Mouse (Mus musculus) skeletal muscle tissue, adult 2 months (tissue): ENCODE data around the gene Snx18.
A peak's percentile ranks its signal among the peaks of the same experiment; 100 is the strongest.

Experiments used
- DNase-seq: peaks from one replicate; pipeline ENCODE4 v3.0.0-alpha.2; 2012; ENCODE audit warnings: low read depth, low spot score

Snx18 gene

GRCm38 (mm10) chr13:113615971-113616671 is 2.2 kb downstream of the Snx18 start:
- no peak for DNase-seq

GRCm38 (mm10) chr13:113615546-113615941 is 2.8 kb downstream of the Snx18 start:
- peak; percentile 60 for DNase-seq

DNA sequence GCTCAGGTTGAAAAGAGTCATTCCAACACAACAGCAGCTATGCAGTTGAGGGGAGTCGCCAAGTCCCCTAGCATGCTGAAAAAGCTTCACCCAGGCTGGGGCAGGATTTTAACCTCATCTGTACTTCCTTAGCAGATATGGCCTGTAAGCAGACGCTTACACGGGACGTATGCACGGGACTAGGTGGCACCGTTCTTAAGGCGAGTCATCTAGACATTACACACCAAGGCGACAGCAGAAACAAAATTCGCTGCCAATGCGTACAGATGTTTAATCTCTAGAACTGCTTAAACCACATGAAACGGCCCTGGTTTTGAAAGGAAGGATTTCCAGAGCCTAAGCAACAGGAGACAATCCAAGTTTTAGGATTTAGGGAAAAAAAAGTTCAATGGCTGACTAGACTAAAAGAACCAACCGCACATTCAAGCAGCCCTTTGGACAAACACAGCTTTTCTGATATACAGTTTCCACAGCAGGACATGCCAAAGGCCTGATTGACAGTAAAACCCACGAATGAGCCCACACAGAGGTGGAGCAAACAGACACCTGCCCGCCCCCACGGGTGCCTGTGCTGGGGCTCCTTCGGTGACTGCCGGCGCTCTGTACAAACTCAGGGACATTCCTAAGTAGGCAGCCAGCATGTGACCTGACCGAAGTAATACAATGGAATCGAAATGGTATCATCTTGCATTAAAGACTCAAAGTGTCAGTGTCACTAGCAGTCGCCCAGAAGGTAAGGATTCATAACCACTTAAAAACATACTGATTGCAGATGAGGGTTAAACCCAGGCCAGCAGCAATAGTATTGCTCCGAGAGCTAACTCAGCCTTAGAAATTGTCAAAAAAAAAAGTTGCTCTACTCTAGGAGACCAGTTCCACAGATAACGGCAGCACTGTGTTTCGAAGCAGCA is 3.5 kb downstream of the Snx18 start:
- DNase-seq, result peak; percentile 92

GRCm38 (mm10) chr13:113613882-113614281 is 4.5 kb downstream of the Snx18 start:
- DNase-seq, result no peak

DNA sequence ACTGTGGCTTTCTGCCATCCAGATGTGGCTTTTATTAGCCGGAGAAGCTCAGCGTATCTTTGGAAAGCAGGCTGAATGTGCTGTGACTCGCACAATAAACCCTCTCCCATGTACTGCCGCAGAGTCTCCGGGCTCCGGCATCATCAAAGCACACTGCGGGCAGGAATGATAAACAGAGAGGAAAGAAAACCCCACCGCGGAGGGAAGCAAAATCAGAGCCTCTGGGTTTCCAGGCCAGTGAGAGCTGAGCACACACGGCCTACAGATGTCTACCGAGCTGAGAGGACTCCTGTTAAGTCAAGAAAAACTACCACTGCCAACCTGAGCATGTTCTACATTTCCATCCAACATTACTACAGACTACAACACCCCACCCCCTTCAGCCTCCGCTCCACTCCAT is 5.0 kb downstream of the Snx18 start:
- DNase-seq, result no peak

DNA sequence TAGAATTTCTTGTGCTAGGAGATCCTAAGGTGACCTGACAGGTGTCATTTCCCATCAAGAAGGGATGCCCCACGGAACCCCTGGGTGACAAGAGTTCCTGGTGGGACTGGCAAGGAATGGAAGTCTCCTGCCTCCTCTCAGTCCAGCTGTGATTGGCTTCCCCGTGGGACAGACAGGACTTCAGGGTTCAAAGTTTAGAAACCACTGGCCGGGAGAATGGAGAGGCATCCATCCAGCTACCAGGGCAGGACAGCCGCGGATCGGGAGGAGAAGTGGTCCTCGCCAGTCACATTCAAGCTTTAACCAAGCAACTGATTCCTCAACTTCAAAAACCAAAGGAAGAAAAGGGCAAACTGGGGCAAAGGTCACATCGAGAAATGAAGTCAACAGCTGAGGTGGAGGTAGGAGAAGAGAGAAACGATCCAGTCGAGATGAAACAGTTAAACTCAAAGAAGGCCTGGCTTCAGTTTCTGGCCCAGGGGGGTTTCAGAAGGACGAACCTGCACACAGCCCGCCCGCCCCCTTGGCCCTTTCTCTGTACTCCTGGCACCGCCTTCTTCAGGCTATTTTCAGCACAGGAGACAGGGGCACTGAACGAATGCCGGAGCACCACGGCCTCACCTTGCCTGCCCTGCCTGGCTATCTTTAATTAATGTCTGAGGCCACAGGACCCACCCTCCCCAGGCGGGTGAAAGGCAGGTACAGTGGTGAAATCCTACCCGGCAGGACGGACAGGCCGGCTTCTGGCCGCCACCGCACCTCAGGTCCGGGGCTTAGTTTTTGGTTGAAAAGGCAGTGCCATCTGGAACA is 6.0 kb downstream of the Snx18 start:
- DNase-seq, result no peak

- DNase-seq, result no peak
Measured at GRCm38 (mm10) chr13:113610732-113611500, 7.4 kb downstream of the Snx18 start.

DNA sequence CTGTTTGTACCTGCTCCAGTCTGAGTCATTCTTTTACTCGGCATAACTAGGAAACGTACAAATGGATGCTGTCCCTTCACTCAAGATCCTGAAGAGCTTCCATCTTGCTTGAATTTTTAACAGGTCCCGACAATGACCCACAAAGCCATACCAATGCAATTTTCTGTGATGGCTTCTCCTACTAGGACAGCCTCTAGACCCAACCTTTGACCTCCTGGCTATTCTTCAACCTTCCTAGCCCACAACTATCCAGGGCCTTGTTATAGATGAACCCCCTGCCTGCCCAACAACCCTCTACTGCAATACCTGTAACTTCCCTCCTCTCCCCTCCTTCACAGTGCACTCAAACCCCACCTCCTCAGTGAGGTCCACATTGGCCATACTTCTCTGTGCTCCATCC is 8.9 kb downstream of the Snx18 start:
- DNase-seq, result no peak

DNA sequence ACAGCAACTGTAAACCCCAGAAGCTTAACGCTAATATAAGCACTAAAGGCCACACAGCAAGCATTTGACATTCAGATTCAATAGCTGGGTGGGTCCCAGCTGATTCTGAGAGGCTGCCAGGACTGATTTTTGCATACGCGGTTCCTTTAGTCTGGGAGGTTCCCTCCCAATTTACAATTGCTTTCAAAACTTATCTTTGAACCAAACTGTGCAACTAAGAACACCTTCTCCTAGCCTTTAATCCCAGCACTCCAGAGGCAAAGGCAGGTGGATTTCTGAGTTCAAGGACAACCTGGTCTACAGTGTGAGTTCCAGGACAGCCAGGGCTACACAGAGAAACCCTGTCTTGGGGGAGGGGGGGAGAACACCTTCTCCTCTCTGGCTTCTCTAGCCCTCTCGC is 10.5 kb downstream of the Snx18 start:
- no peak for DNase-seq

- no peak for DNase-seq
Measured at GRCm38 (mm10) chr13:113607371-113607770, 11.0 kb downstream of the Snx18 start.

- no peak for DNase-seq
Measured at GRCm38 (mm10) chr13:113606741-113607358, 11.5 kb downstream of the Snx18 start.

DNA sequence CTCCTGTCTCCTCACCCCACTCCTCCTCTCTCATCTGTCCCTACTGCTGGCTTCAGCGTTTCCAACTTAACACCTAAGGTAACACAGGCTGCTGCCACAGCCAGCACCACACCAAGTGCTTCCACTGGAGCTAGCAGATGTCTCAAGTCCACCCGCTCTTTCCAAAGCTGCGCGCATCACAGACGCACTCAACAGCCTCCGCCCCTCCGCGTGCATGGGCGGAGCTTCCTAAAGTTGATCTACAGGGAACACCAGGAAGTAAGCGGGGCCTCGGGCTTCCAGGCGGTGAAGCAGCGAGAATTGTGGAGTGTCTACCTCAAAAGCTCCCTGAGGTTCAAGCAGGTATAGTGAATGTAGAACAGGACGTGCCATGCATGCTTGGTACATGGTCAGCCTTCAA is 12.2 kb downstream of the Snx18 start:
- DNase-seq, result no peak

GRCm38 (mm10) chr13:113605693-113606092 is 12.7 kb downstream of the Snx18 start:
- no peak for DNase-seq

DNA sequence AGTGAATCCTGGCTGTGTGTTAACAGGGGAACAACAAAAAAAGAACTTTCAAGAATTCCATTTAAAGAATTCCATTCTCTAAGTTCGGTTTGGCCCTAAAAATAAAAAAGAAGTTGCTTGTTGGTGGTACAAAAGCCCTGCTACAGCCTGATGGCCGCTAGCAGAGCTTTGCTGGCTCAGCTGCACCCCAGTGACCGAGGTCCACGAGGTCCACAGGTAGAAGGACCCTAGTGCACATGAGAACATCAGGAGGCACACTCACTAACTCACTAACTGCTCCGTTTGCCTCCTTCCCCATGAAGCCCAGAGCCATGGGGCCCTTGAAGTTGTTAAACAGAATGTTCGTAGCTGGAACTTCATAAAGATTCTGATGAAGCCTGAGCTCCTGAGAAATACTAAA is 14.0 kb downstream of the Snx18 start:
- DNase-seq, result no peak

DNA sequence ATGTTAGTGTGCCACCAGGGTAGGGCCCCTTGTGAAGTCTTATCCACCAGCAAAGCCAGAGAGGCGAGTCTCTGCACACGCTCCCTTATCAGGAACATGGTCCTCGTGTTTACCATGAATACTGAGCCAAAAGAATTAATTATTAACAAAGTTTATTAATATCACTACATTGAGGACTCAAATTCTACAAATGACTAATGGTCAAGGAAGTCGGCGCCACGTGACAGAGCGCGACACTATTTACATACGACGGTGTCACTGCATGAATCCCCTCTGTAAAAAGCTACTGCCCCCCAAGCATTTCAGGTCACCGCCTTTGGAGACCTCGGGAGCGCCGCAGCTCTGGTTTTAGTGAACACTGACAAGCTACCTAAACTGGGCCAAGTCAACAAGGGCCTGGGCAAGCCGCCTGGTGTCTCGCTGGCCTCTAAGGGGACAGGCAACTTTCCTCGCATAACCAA is 15.5 kb downstream of the Snx18 start:
- DNase-seq, result no peak

DNA sequence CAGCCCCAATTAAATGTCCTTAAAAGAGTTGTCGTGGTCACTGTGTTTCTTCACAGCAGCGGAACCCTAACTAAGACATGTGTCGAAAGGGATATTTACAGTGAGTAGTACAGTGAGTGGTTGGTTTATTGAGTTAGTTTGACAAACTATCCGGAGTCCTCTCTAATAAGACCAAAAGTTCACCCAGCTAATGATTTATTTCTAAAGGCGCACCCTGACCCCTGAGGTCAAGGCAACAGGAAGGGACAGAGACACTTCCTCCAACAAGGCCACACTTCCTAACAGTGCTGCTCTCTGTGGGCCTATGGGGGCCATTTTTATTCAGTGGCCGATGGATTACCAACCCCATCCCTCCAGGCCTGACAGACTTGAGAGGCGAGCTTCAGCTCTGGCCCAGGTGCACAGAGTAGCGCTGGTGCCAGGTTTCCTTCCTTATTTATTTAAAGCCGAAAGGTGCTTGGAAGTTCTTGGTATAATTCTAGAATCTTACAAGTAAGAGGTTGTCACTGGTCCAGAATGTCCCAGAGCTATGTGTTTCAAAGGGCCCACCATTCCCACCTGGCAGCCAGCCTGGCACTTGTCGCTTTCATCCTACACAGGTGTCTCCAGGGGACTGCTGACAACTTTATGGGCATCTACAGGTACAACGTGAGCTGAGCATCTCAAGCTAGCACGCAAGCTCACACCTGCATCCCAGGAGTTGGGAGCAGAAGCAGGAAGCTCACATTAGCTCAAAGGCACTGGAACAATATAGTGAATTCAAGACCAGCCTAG is 16.3 kb downstream of the Snx18 start:
- DNase-seq, result no peak

GRCm38 (mm10) chr13:113600531-113601463 is 17.6 kb downstream of the Snx18 start:
- no peak for DNase-seq

DNA sequence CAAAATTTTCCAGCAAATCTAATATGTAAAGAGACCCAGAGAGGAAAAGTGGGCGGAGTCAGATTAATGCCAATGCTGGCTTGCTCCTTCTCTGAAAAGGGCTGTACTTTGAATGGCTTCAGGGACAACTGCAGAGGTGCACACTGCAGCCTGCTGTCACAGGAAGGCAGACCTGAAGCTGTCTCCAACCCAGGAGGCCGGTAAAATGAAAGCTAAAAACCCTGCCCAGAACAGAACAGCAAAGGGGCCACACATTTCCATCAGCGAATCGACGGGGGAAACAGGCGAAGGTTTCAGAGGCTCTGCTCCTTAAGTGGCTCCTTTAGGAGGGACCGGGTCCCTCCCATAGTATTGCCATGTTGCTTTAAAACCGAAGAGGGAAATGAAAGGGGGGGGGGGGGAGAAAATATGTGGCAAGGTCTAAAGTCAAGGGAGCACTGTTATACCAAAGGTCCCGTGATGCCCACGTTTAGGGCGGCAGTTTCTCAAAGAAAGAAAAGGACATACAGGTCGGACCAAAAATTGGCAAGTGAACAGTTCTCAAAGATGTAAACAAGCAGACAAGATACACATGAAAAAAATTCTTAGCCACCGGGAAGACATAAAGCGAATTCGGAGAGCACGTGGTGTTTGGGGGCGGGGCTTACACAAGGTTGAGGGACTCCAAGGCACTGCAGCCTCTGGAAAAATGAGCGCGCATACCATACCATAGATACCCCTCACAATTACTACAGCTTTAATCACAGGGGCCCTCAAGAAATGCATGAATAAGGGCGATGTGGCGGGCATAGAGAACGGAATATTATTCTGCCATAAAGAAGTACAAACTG is 18.4 kb downstream of the Snx18 start:
- DNase-seq, result no peak
